Mouse (Mus musculus) cortical plate, adult 2 months (tissue): ENCODE results near the gene Ptpn14.

ENCODE experiments used
- CTCF ChIP-seq: fragments of 200-500 bp; IDR thresholded peaks from 2 replicates; pipeline ENCODE4 v1.5.1; 2011; ENCODE audit warnings: mild to moderate bottlenecking, control low read depth, low read length; ENCODE audit not compliant: insufficient read depth; ENCODE audit errors: extremely low read depth
- POLR2A ChIP-seq: fragments of 200-500 bp; IDR thresholded peaks from 2 replicates; pipeline ENCODE4 v1.6.1; 2011; ENCODE audit warnings: mild to moderate bottlenecking, low read length, control low read depth; ENCODE audit not compliant: insufficient read depth; ENCODE audit errors: extremely low read depth

DNA sequence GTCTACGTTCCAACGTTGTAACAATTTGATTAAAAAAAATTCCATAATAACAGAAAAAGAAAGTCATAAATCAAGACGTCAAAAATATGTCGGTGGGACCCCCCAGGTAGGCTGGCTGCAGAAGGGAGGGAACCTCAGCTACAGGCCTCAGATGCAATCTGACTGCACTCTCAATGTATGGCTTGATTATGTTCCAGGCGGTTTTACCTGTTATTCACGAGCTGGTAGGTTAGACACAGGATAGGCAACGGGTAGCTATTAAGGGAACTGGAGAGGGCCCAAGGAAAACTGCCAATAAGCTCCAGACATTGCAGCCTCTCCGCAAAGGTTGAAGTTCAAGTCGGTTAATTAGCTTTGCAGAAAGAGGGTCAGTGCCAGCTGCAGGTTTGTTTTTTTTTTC is 194.7 kb downstream of the Ptpn14 start:
- TF ChIP-seq POLR2A (no peak), CTCF (no peak)
